Mouse (Mus musculus) CH12.LX (cell line): Measurements from ENCODE around the gene Mvp. TPM values are rescaled to one million over a fixed set of nuclear protein-coding genes. Genes with fewer than 3 reads are reported as not detected.

Experiments
- DNase-seq: peaks from one replicate; pipeline ENCODE4 v3.0.0-alpha.2; 2013; ENCODE audit errors: extremely low read depth
- H3K27ac ChIP-seq: 2 replicates; pipeline ENCODE4 v1.5.1; 2012; ENCODE audit warnings: low read depth, mild to moderate bottlenecking, control low read depth, moderate library complexity; ENCODE audit not compliant: insufficient read depth
- H3K27me3 ChIP-seq: replicated peaks from 2 replicates; pipeline ENCODE3; 2012; ENCODE audit warnings: inconsistent platforms
- H3K36me3 ChIP-seq, 2 experiments: replicated peaks in 1 of 2; 2 replicates each; pipeline versions ENCODE3 to v1.6.1; 2012; ENCODE audit warnings: inconsistent platforms in 1 of 2, low read length in 1 of 2, mild to moderate bottlenecking in 1 of 2, mixed read lengths in 1 of 2, moderate library complexity in 1 of 2; ENCODE audit not compliant: control insufficient read depth in 1 of 2, insufficient read depth in 1 of 2
- H3K4me1 ChIP-seq, 2 experiments: 2 replicates each; pipeline ENCODE4 v1.6.1; 2012; ENCODE audit warnings: inconsistent platforms in 1 of 2, moderate library complexity in 1 of 2; ENCODE audit not compliant: insufficient read depth in 2 of 2, control insufficient read depth in 1 of 2
- H3K4me2 ChIP-seq: 2 replicates; pipeline ENCODE4 v1.6.1; 2012; ENCODE audit warnings: low read depth, mild to moderate bottlenecking, control low read depth; ENCODE audit not compliant: poor library complexity, insufficient read depth, severe bottlenecking
- H3K4me3 ChIP-seq, 3 experiments: fragments of 150-350 bp in 1 of 3; sonication (generic) in 1 of 3; replicated peaks in 1 of 3; 2 replicates each; pipeline versions ENCODE3 to v1.5.1; 2011 to 2012; ENCODE audit warnings: low read depth in 2 of 3, low read length in 2 of 3, mild to moderate bottlenecking in 2 of 3, moderate library complexity in 2 of 3, control low read depth in 1 of 3, improper control_type of control experiment in 1 of 3, inconsistent platforms in 1 of 3, mixed read lengths in 1 of 3; ENCODE audit not compliant: poor library complexity in 1 of 3
- H3K79me2 ChIP-seq: replicated peaks from 2 replicates; pipeline ENCODE4 v1.6.1; 2012; ENCODE audit warnings: mild to moderate bottlenecking, moderate library complexity; ENCODE audit not compliant: control insufficient read depth, poor library complexity, insufficient read depth, severe bottlenecking; ENCODE audit errors: extremely low read depth
- H3K9ac ChIP-seq: 2 replicates; pipeline ENCODE4 v1.6.1; 2012; ENCODE audit warnings: low read depth, mild to moderate bottlenecking, control low read depth, moderate library complexity; ENCODE audit not compliant: insufficient read depth
- H3K9me3 ChIP-seq: replicated peaks from 2 replicates; pipeline ENCODE3; 2012; ENCODE audit warnings: low read length, inconsistent platforms, mixed read lengths
- BHLHE40 ChIP-seq: IDR thresholded peaks from 2 replicates; pipeline ENCODE4 v1.6.1; 2011; ENCODE audit warnings: mild to moderate bottlenecking, low read depth, low read length, improper control_type of control experiment
- E2F4 ChIP-seq: IDR thresholded peaks from 2 replicates; pipeline ENCODE4 v1.6.1; 2011; ENCODE audit warnings: low read depth, low read length, improper control_type of control experiment; ENCODE audit not compliant: insufficient replicate concordance
- HCFC1 ChIP-seq: IDR thresholded peaks from 2 replicates; pipeline ENCODE4 v1.6.1; 2012; ENCODE audit warnings: low read depth, mild to moderate bottlenecking, inconsistent platforms, low read length, improper control_type of control experiment
- IRF4 ChIP-seq: IDR thresholded peaks from 2 replicates; pipeline ENCODE4 v1.6.1; 2014; ENCODE audit warnings: low read depth, mild to moderate bottlenecking, inconsistent platforms, low read length, improper control_type of control experiment
- KAT2A ChIP-seq: IDR thresholded peaks from 2 replicates; pipeline ENCODE4 v1.6.1; 2012; ENCODE audit warnings: low read length, improper control_type of control experiment, inconsistent platforms; ENCODE audit not compliant: insufficient replicate concordance
- MAZ ChIP-seq: IDR thresholded peaks from 2 replicates; pipeline ENCODE4 v1.6.1; 2012; ENCODE audit warnings: low read depth, mild to moderate bottlenecking, inconsistent platforms, low read length, improper control_type of control experiment, moderate library complexity
- MYC ChIP-seq: IDR thresholded peaks from 2 replicates; pipeline ENCODE4 v1.6.1; 2011; ENCODE audit warnings: low read depth, mild to moderate bottlenecking, improper control_type of control experiment, low read length
- POLR2A ChIP-seq: IDR thresholded peaks from 2 replicates; pipeline ENCODE4 v1.6.1; 2011; ENCODE audit warnings: low read depth, mild to moderate bottlenecking, improper control_type of control experiment, low read length
- POLR2AphosphoS2 ChIP-seq: IDR thresholded peaks from 2 replicates; pipeline ENCODE4 v1.6.1; 2011; ENCODE audit warnings: low read depth, low read length, improper control_type of control experiment
- TCF12 ChIP-seq: IDR thresholded peaks from 2 replicates; pipeline ENCODE4 v1.6.1; 2014; ENCODE audit warnings: low read depth, mild to moderate bottlenecking, inconsistent platforms, low read length, improper control_type of control experiment
- USF1 ChIP-seq: IDR thresholded peaks from 2 replicates; pipeline ENCODE4 v1.6.1; 2014; ENCODE audit warnings: low read depth, mild to moderate bottlenecking, inconsistent platforms, low read length, improper control_type of control experiment
- USF2 ChIP-seq: conservative IDR thresholded peaks from 2 replicates; pipeline ENCODE4 v1.6.1; 2011; ENCODE audit warnings: low read depth, low read length, improper control_type of control experiment
- ZC3H11A ChIP-seq: IDR thresholded peaks from 2 replicates; pipeline ENCODE4 v1.6.1; 2012; ENCODE audit warnings: low read depth, mild to moderate bottlenecking, inconsistent platforms, low read length, improper control_type of control experiment
- ZKSCAN1 ChIP-seq: IDR thresholded peaks from 2 replicates; pipeline ENCODE4 v1.6.1; 2012; ENCODE audit warnings: low read depth, inconsistent platforms, low read length, improper control_type of control experiment, borderline replicate concordance
- ZMIZ1 ChIP-seq: IDR thresholded peaks from 2 replicates; pipeline ENCODE4 v1.6.1; 2012; ENCODE audit warnings: low read depth, mild to moderate bottlenecking, inconsistent platforms, low read length, improper control_type of control experiment
- dilution Hi-C: fragments of 300-500 bp; cut with MboI; formaldehyde crosslinking; loops from 2 replicates; pipeline ENCODE4 v1.14.3; 2020; ENCODE audit warnings: low sequenced_read_pairs; ENCODE audit not compliant: extremely low pct_unique_long_range_greater_than_20kb, extremely low pct_ligation_motif_present
- in situ Hi-C: fragments of 300-500 bp; cut with MboI; formaldehyde crosslinking; loops from 3 replicates; pipeline ENCODE4 v1.14.3; 2019; ENCODE audit warnings: low sequenced_read_pairs, low pct_ligation_motif_present, low pct_unique_long_range_greater_than_20kb, mixed read lengths
- polyA plus RNA-seq: library from polyadenylated mRNA; unstranded; fragments of >175 nt; gene quantifications from 2 replicates; pipeline ENCODE4 v1.2.1, GENCODE M21; 2012; ENCODE audit warnings: low read depth; ENCODE audit not compliant: insufficient read length
- total RNA-seq, 2 experiments: library from RNA; depleted of rRNA; stranded (reverse); fragments of 300-350 nt in 1 of 2; fragments of >200 nt in 1 of 2; gene quantifications; 2 replicates each; pipeline ENCODE4 v1.2.3; 2012 to 2014

Gene Mvp
- total and polyA plus RNA-seq, 3 experiments: 33.3 to 53.7 (median 52.1) TPM

DNA sequence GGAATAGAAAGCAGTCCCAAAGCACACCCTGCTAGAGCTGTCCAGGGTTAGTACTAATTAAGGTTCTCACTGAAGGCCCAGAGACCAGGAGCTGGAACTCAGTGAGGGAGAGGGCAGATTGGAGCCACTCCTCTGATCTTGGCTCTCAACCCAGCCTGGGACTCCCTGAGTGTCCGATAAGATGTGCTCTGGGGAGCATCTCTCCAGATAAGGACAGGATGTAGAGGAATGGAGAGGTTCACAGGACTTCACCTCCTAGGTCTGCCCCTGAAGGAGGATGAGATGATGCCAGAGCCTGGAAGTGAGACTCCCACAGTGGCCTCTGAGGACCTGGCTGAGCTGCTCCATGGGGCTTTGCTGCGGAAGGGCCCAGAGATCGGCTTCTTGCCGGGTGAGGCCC lies 62.7 kb downstream of the Mvp start:
- H3K9ac ChIP-seq: no peak overlapping the region
- no peak overlapping the region for H3K4me2 ChIP-seq
- DNase-seq: no peak
- no peak overlapping the region for H3K4me3 ChIP-seq
- H3K27me3 ChIP-seq: no peaks in the 10 kb centered on the region
- peaks cover 23 to 86% of the 10 kb centered on the region in 2 experiments for H3K36me3 ChIP-seq
- dilution Hi-C loops: no loop called here
- peaks cover 10 to 60% of the 10 kb centered on the region in 2 experiments for H3K4me1 ChIP-seq
- TF ChIP-seq ZC3H11A (no peak), USF2 (no peak), ZKSCAN1 (no peak), POLR2A (no peak), E2F4 (no peak), HCFC1 (no peak), TCF12 (no peak), KAT2A (no peak), MAZ (no peak), BHLHE40 (no peak), MYC (no peak), IRF4 (no peak)
- in situ Hi-C loops: no loop called here
- H3K79me2 ChIP-seq: no peaks in the 10 kb centered on the region
- peaks cover 6% of the 10 kb centered on the region for H3K9me3 ChIP-seq
- no peak overlapping the region for H3K27ac ChIP-seq

DNA sequence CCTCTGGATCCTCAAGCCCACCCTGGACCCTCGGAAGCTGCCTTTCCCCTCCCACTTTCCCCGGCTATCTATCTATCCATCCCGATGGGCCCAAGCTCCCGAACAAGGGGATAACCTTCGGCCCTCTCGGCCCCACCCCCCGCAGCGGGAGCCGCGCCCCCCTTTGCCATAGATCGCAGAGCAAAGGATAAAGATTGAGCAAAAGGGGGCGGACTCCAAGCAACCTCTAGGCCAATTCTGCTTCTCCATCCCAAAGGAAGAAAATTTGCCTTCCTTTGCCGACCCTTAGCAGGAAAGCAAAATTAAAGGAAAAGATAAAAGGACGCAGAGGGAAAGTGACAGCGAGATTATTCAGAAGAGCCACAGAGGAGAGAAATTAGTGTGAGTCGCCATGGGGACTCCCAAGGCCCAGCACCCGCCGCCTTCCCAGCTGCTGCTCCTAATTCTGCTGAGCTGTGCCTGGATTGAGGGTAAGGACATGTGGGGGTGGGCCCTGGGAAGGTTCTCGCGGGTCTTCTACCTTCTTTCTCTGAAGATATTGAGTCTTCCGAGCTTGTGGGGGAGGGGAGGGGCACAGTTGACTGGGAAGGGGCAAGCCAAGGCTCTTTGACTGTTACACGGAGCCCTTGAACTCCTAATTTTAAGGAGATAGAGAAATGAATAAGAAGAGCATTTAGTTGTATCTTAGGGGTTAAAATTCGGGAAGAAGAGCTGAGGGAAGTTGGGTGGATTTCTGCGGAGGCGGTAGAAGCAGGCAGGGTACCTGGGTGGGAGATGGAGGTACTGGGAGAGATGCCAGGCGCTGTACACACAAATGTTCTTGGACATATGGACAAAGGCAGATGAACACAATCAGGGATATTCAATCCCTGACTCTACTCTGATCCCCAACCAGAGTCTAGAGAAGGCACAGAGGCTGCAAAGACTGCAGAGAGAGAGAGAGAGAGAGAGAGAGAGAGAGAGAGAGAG lies 63.5 kb downstream of the Mvp start:
- Histone ChIP-seq H3K27me3 (no peaks in the 10 kb centered on the region), H3K9ac (no peak overlapping the region), H3K4me2 (no peak overlapping the region), H3K4me3 (no peak overlapping the region), H3K79me2 (no peaks in the 10 kb centered on the region), H3K9me3 (peaks cover 6% of the 10 kb centered on the region), H3K4me1 (peaks cover 10 to 65% of the 10 kb centered on the region in 2 experiments), H3K27ac (no peak overlapping the region), H3K36me3 (peaks cover 22 to 86% of the 10 kb centered on the region in 2 experiments)
- DNase-seq: no peak
- dilution Hi-C loops (no loop called here), in situ Hi-C loops (no loop called here)
- TF ChIP-seq USF2 (no peak), ZMIZ1 (no peak), MAZ (no peak), POLR2AphosphoS2 (no peak), E2F4 (no peak), ZKSCAN1 (no peak), USF1 (no peak), MYC (no peak)
